Mouse (Mus musculus) B cell, adult (primary cell): ENCODE results near the gene 4933421I07Rik. TPM values are rescaled to one million over a fixed set of nuclear protein-coding genes. Genes with fewer than 3 reads are reported as not detected.

Source experiments
- total RNA-seq: library from RNA; stranded (reverse); gene quantifications from 4 replicates; pipeline ENCODE4 v1.2.4, GENCODE M21; 2023; ENCODE audit not compliant: inconsistent age

Gene 4933421I07Rik
- not detected in 4 replicates for total RNA-seq

GRCm38 (mm10) chr7:42447850-42448249 is at the start of gene 4933421I07Rik:
4933421I07Rik (minus strand) TSS chr7:42448120.

Other genes starting within 250 kb of the 4933421I07Rik start
- not detected in 4 replicates for gene Vmn2r61, start 188.1 kb downstream of the 4933421I07Rik start, total RNA-seq
- gene Zfp141, start 57.6 kb upstream of the 4933421I07Rik start, total RNA-seq: 26.3 to 32.9 TPM (median 27.9 TPM) in 4 replicates
- not detected in 4 replicates for gene Gm21028, start 130.5 kb upstream of the 4933421I07Rik start, total RNA-seq
- 1.0 TPM in 1 of 4 replicates, not detected in the others for gene Zfp977, start 144.4 kb upstream of the 4933421I07Rik start, total RNA-seq
- gene Zfp976, start 194.5 kb upstream of the 4933421I07Rik start, total RNA-seq: 1.00 to 2.4 TPM (median 1.2 TPM) in 4 replicates
- 2.8 to 4.2 TPM (median 3.8 TPM) in 4 replicates for gene Zfp975, start 244.6 kb upstream of the 4933421I07Rik start, total RNA-seq